Mouse (Mus musculus): Measurements from ENCODE around the gene Il6. TPM values are rescaled to one million over a fixed set of nuclear protein-coding genes. Genes with fewer than 3 reads are reported as not detected.
"Not testable (repeated sequence)": the region's sequence is repeated elsewhere in the genome, so short reads cannot be mapped to it uniquely, and the experiment has no call there.

The Il6 gene
- polyA plus RNA-seq, 1 experiment from 2014 or later, result 0.43 TPM

- H3K9ac ChIP-seq; H3K4me2 ChIP-seq; H3K9me3 ChIP-seq (replicated peaks); H3K4me1 ChIP-seq (replicated peaks); ATAC-seq (ENCODE audit: insufficient number of reproducible peaks, low FRiP score); H3K4me3 ChIP-seq; H3K27me3 ChIP-seq (replicated peaks); H3K27ac ChIP-seq (ENCODE audit: poor library complexity, severe bottlenecking); H3K36me3 ChIP-seq: not testable (repeated sequence)
- 57% methylated on average over 2 of the region's 2 CpGs for WGBS
Observed at GRCm38 (mm10) chr5:30037111-30037510, 24.2 kb downstream of the Il6 start.

GRCm38 (mm10) chr5:30039324-30039723, 26.4 kb downstream of the Il6 start:
- H3K27me3 ChIP-seq (replicated peaks); ATAC-seq (ENCODE audit: insufficient number of reproducible peaks, low FRiP score); H3K4me3 ChIP-seq: not testable (repeated sequence)

DNA sequence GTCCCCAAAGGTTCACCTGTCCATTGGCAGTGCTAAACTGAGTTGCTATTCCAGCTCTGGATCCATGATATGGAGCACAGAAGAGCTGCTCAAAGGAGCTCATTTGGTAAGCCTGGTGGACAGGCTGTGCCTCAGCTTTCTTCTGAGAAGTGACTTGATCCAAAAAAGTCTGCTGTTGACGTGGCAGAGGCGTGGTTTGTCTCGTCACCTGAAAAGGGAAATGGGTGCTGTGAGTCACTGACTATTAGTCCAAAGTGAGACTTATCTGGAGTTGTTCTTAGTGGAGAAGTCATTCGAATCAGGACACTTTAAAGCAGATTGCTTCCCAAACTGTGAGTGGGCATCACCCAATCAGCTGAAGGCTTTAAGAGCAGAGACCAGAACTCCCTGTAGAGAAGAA, 26.9 kb downstream of the Il6 start:
- not testable (repeated sequence) for H3K27me3 ChIP-seq (replicated peaks); H3K4me3 ChIP-seq; ATAC-seq (ENCODE audit: insufficient number of reproducible peaks, low FRiP score); H3K4me2 ChIP-seq; H3K9me3 ChIP-seq (replicated peaks); H3K36me3 ChIP-seq; H3K27ac ChIP-seq (ENCODE audit: poor library complexity, severe bottlenecking); H3K9ac ChIP-seq; H3K4me1 ChIP-seq (replicated peaks)
- WGBS, result 60% methylated on average over 4 of the region's 4 CpGs

More at GRCm38 (mm10) chr5:30039324-30039723, 26.4 kb downstream of the Il6 start:
- not testable (repeated sequence) for H3K36me3 ChIP-seq; H3K27ac ChIP-seq (ENCODE audit: poor library complexity, severe bottlenecking); H3K4me2 ChIP-seq; H3K9ac ChIP-seq; H3K4me1 ChIP-seq (replicated peaks); H3K9me3 ChIP-seq (replicated peaks)
- WGBS, result 49% methylated on average over 5 of the region's 5 CpGs

GRCm38 (mm10) chr5:30058216-30058731, 45.4 kb downstream of the Il6 start:
- 91% methylated on average over 6 of the region's 6 CpGs for WGBS
- Histone ChIP-seq H3K27ac (ENCODE audit: poor library complexity, severe bottlenecking) (no peak overlapping the region), H3K4me2 (no peak overlapping the region), H3K9me3 (replicated peaks) (no peaks in the 10 kb centered on the region), H3K4me3 (no peak overlapping the region), H3K4me1 (replicated peaks) (no peaks in the 10 kb centered on the region), H3K36me3 (peaks cover 38% of the 10 kb centered on the region), H3K9ac (no peak overlapping the region), H3K27me3 (replicated peaks) (no peaks in the 10 kb centered on the region)
- no peak for ATAC-seq (ENCODE audit: insufficient number of reproducible peaks, low FRiP score)

GRCm38 (mm10) chr5:30059607-30060006, 46.7 kb downstream of the Il6 start:
- H3K9me3 ChIP-seq (replicated peaks); H3K27me3 ChIP-seq (replicated peaks); H3K4me1 ChIP-seq (replicated peaks); ATAC-seq (ENCODE audit: insufficient number of reproducible peaks, low FRiP score); H3K4me3 ChIP-seq; H3K9ac ChIP-seq; H3K4me2 ChIP-seq; H3K27ac ChIP-seq (ENCODE audit: poor library complexity, severe bottlenecking): not testable (repeated sequence)
- 82% methylated on average over 5 of the region's 5 CpGs for WGBS
- peaks cover 49% of the 10 kb centered on the region for H3K36me3 ChIP-seq

DNA sequence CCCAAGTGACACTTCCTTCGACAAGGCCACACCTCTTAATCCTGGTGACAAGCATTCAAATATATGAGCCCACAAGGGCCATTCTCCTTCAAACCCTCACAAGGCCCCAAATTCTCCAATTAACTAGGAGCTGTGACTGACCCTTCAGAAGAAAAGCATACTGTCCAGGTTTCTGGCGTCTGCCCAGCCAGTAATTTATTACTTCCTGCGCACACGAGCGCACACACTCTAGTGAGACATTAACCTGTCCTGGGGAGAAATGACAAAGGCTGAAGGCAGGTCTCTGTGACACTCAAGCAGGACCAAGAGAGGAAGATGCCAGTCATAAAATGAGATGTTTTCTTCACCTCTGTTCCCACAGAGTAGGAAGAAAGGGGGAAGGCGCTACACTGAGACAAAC, 54.8 kb downstream of the Il6 start:
- WGBS, result 82% methylated on average over 6 of the region's 6 CpGs
- Histone ChIP-seq H3K9me3 (replicated peaks) (no peaks in the 10 kb centered on the region), H3K4me3 (no peak overlapping the region), H3K36me3 (peaks cover 67% of the 10 kb centered on the region), H3K4me2 (no peak overlapping the region), H3K4me1 (replicated peaks) (peaks cover 11% of the 10 kb centered on the region), H3K27ac (ENCODE audit: poor library complexity, severe bottlenecking) (no peak overlapping the region), H3K27me3 (replicated peaks) (no peaks in the 10 kb centered on the region), H3K9ac (no peak overlapping the region)
- ATAC-seq (ENCODE audit: insufficient number of reproducible peaks, low FRiP score), result no peak

Other genes starting within 250 kb of the Il6 start
- 120 and 123 TPM in 2 replicates for gene Tyms, start 60.5 kb downstream of the Il6 start, polyA plus RNA-seq (2016; fragmentation: Nextera tagmentation; extraction: Ambion mirVana)
- gene Garem2, start 92.0 kb downstream of the Il6 start, polyA plus RNA-seq (2016; fragmentation: Nextera tagmentation; extraction: Ambion mirVana), result 0.40 and 0.51 TPM in 2 replicates
- not detected in 2 replicates for gene 3110082J24Rik, start 93.0 kb downstream of the Il6 start, polyA plus RNA-seq (2016; fragmentation: Nextera tagmentation; extraction: Ambion mirVana)
- 237 and 239 TPM in 2 replicates for gene Hadha, start 142.0 kb downstream of the Il6 start, polyA plus RNA-seq (2016; fragmentation: Nextera tagmentation; extraction: Ambion mirVana)
- gene Hadhb, start 142.1 kb downstream of the Il6 start, polyA plus RNA-seq (2016; fragmentation: Nextera tagmentation; extraction: Ambion mirVana), result 307 and 321 TPM in 2 replicates
- 0.37 TPM in 1 of 2 replicates, not detected in the other for gene Adgrf3, start 192.6 kb downstream of the Il6 start, polyA plus RNA-seq (2016; fragmentation: Nextera tagmentation; extraction: Ambion mirVana)
- 20.8 and 21.4 TPM in 2 replicates for gene Selenoi, start 219.5 kb downstream of the Il6 start, polyA plus RNA-seq (2016; fragmentation: Nextera tagmentation; extraction: Ambion mirVana)